Mouse (Mus musculus) hindbrain, embryonic 14.5 days (tissue): ENCODE data around the gene Myf5. TPM values are rescaled to one million over a fixed set of nuclear protein-coding genes. Genes with fewer than 3 reads are reported as not detected.
A peak's percentile ranks its signal among the peaks of the same experiment; 100 is the strongest.

Experiments
- ATAC-seq: fragments of 200-750 bp; cut with Nextera tagmentation; 2 replicates; pipeline ENCODE4 v1.8.0; 2017; ENCODE audit warnings: moderate number of reproducible peaks, mild to moderate bottlenecking, moderate TSS enrichment, moderate library complexity; ENCODE audit not compliant: low FRiP score
- DNase-seq: peaks from one replicate; pipeline ENCODE4 v3.0.0-alpha.2; 2015; ENCODE audit warnings: low spot score
- H3K27ac ChIP-seq: fragments of 300-500 bp; sonication (generic); 2 replicates; pipeline ENCODE4 v1.5.1; 2014; ENCODE audit warnings: mild to moderate bottlenecking, moderate library complexity
- H3K27me3 ChIP-seq: fragments of 300-500 bp; sonication (generic); 2 replicates; pipeline ENCODE4 v1.6.1; 2014; ENCODE audit warnings: mild to moderate bottlenecking, low read length, mixed read lengths; ENCODE audit not compliant: control insufficient read depth, insufficient read depth
- H3K36me3 ChIP-seq: fragments of 300-500 bp; sonication (generic); replicated peaks from 2 replicates; pipeline ENCODE4 v1.6.1; 2014; ENCODE audit not compliant: control insufficient read depth, insufficient read depth
- H3K4me1 ChIP-seq: fragments of 300-500 bp; sonication (generic); replicated peaks from 2 replicates; pipeline ENCODE4 v1.6.1; 2014; ENCODE audit warnings: antibody characterized with exemption, low read length, mixed read lengths; ENCODE audit not compliant: control insufficient read depth, insufficient read depth
- H3K4me2 ChIP-seq: fragments of 300-500 bp; sonication (generic); replicated peaks from 2 replicates; pipeline ENCODE4 v1.6.1; 2014; ENCODE audit warnings: mild to moderate bottlenecking, moderate library complexity
- H3K4me3 ChIP-seq: fragments of 300-500 bp; sonication (generic); replicated peaks from 2 replicates; pipeline ENCODE4 v1.5.1; 2014; ENCODE audit warnings: mild to moderate bottlenecking, low read length
- H3K9ac ChIP-seq: fragments of 300-500 bp; sonication (generic); 2 replicates; pipeline ENCODE4 v1.6.1; 2014
- H3K9me3 ChIP-seq: fragments of 300-500 bp; sonication (generic); 2 replicates; pipeline ENCODE4 v1.6.1; 2016; ENCODE audit warnings: low read length; ENCODE audit not compliant: control insufficient read depth
- WGBS: fragments of 180-500 bp; shearing (Covaris S2); extraction: QIAGEN DNeasy Blood & Tissue Kit; methylation state at CpG from one replicate; pipeline ENCODE4 v1.1.7; 2014; 5-methylcytosine and 5-hydroxymethylcytosine counted together
- microRNA-seq: library from miRNA; unstranded; fragments of <30 nt; microRNA quantifications from one replicate; pipeline ENCODE4, GENCODE M21; 2016
- polyA plus RNA-seq: library from polyadenylated mRNA; unstranded; fragments of >200 nt; fragmentation: Nextera tagmentation; extraction: Ambion mirVana; gene quantifications from 2 replicates; pipeline ENCODE4 v1.2.1, GENCODE M21; 2014

The Myf5 gene
- polyA plus RNA-seq, 1 experiment from 2014 or later, result 0.09 TPM

DNA sequence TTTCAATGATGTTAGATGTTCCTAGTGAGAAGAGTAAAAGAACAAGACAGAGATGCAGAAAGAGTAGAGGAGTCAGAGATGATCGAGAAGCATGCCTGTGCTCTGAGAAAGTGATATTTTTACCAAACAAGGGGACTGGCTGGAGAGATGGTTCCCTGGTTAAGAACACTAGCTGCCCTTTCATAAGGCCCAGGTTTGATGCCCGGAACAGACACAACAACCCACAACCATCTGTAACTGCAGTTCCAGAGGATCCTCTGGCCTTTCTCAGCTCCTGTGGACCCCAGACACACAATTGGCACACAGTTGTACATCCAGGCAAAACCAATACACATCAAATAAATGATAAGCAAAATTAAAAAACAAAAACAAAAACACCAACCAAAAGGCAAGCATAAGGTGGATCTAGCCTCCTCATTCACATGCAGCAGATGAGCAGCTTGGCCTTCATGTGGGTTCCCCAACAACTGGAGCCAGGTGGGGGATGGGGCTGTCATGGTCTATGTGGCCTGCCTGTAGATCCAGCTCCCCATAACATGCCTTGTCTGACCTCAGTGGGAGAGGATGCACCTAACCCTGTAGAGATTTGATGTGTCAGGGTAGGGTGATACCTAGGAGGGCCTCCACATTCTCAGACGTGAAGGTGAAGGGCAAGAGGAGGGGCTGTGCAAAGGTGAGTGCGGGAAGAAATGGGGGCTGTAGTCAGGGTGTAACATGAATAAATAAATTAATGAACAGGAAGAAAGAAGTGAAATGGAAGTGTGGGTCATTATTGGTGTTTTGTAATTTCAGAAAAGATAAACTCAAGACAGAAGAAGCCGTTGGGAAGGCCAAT lies 36.2 kb downstream of the Myf5 start:
- H3K27me3 ChIP-seq, result no peaks in the 10 kb centered on the region
- H3K4me1 ChIP-seq, result no peaks in the 10 kb centered on the region
- H3K9me3 ChIP-seq, result no peaks in the 10 kb centered on the region
- no peak overlapping the region for H3K27ac ChIP-seq
- ATAC-seq (no peak), DNase-seq (no peak)
- H3K4me2 ChIP-seq, result no peak overlapping the region
- H3K36me3 ChIP-seq, result no peaks in the 10 kb centered on the region
- H3K9ac ChIP-seq, result no peak overlapping the region
- WGBS, result 91% methylated on average over 5 of the region's 5 CpGs
- no peak overlapping the region for H3K4me3 ChIP-seq

DNA sequence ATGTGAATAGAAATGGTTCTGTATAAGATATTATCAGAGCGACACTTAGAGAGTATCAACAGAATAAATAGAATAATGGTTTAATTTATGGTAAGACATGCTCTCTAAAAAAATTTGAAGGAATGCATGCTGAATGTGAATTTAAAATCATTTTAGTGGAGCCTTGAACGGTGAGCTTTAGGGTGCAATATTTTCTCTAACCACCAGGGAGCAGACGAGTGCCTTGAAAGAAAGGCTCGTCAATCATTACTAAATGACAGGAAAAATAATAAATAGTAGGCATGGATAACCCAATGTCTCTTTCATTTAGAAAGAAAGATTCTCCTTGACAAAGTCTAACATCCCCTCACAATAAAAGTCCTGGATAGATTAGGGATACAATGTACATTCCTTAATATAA lies 43.2 kb downstream of the Myf5 start:
- Histone ChIP-seq H3K4me3 (no peak overlapping the region), H3K9ac (no peak overlapping the region), H3K36me3 (no peaks in the 10 kb centered on the region), H3K4me2 (no peak overlapping the region), H3K27ac (no peak overlapping the region), H3K27me3 (no peaks in the 10 kb centered on the region), H3K4me1 (no peaks in the 10 kb centered on the region), H3K9me3 (no peaks in the 10 kb centered on the region)
- ATAC-seq, result no peak
- WGBS, result 13% methylated on average over 4 of the region's 4 CpGs
- peak; percentile 59 for DNase-seq

GRCm38 (mm10) chr10:107436967-107437366 lies 49.0 kb downstream of the Myf5 start:
- no peaks in the 10 kb centered on the region for H3K9me3 ChIP-seq
- H3K36me3 ChIP-seq, result no peaks in the 10 kb centered on the region
- H3K4me3 ChIP-seq, result no peak overlapping the region
- WGBS, result 73% methylated on average over 5 of the region's 5 CpGs
- no peak overlapping the region for H3K27ac ChIP-seq
- ATAC-seq (no peak), DNase-seq (no peak)
- no peaks in the 10 kb centered on the region for H3K4me1 ChIP-seq
- H3K9ac ChIP-seq, result no peak overlapping the region
- no peak overlapping the region for H3K4me2 ChIP-seq
- no peaks in the 10 kb centered on the region for H3K27me3 ChIP-seq

Small RNAs within 50 kb of the gene (microRNA-seq; reads per million reads assigned to microRNA genes)
- not detected for gene Gm44403

Other genes starting within 250 kb of the Myf5 start
- gene Lin7a, start 214.4 kb downstream of the Myf5 start, polyA plus RNA-seq, result 32.4 and 36.2 TPM in 2 replicates
- gene Myf6, start 8.6 kb upstream of the Myf5 start, polyA plus RNA-seq, result not detected in 2 replicates
- gene Ptprq, start 233.9 kb upstream of the Myf5 start, polyA plus RNA-seq, result 0.14 and 0.24 TPM in 2 replicates